Comparison of ENCODE assay signal across 8 mouse cellular contexts in genomic region chr14:20928308-20928685, GRCm38 (mm10). TPM values are rescaled to one million over a fixed set of nuclear protein-coding genes. Genes with fewer than 3 reads are reported as not detected.
A peak's percentile ranks its signal among the peaks of the same experiment; 100 is the strongest.
DNase-seq lines count a peak whose midpoint lies in the region; ATAC-seq lines count a peak whose summit lies in the region.

No protein-coding gene starts in this region.

- H3K4me2 ChIP-seq in kidney, embryonic 16.5 days (replicated peaks; ENCODE audit: low read depth, low read length), result peak overlapping the region; percentile 59
- H3K4me2 ChIP-seq in heart, embryonic 16.5 days (ENCODE audit: low read depth, low read length), result peak overlapping the region; percentile 75

- H3K36me3 ChIP-seq in kidney, embryonic 16.5 days (ENCODE audit: insufficient read depth, low read length), result no peaks in the 10 kb centered on the region
- H3K36me3 ChIP-seq in heart, embryonic 16.5 days (ENCODE audit: control insufficient read depth, insufficient read depth), result no peaks in the 10 kb centered on the region
- peaks cover 27% of the 10 kb centered on the region for H3K36me3 ChIP-seq in megakaryocyte, embryonic 14.5 days (replicated peaks; ENCODE audit: low read length)

- H3K27me3 ChIP-seq in kidney, embryonic 16.5 days (ENCODE audit: insufficient read depth, low read length), result no peaks in the 10 kb centered on the region
- no peaks in the 10 kb centered on the region for H3K27me3 ChIP-seq in heart, embryonic 16.5 days (ENCODE audit: control insufficient read depth, insufficient read depth, low read length)
- no peaks in the 10 kb centered on the region for H3K27me3 ChIP-seq in megakaryocyte, embryonic 14.5 days (replicated peaks)

- no peak for ATAC-seq in kidney, embryonic 16.5 days (ENCODE audit: low FRiP score, low TSS enrichment)
- no peak for ATAC-seq in heart, embryonic 16.5 days (replicated peaks; ENCODE audit: extremely low read depth, insufficient read depth, low FRiP score)

- no peaks in the 10 kb centered on the region for H3K9me3 ChIP-seq in kidney, embryonic 16.5 days (ENCODE audit: low read length)
- H3K9me3 ChIP-seq in heart, embryonic 16.5 days (replicated peaks; ENCODE audit: control insufficient read depth, low read length), result no peaks in the 10 kb centered on the region
- peaks cover 3% of the 10 kb centered on the region; the same call in 1 of the 2 replicates for H3K9me3 ChIP-seq in megakaryocyte, embryonic 14.5 days

- intact Hi-C loops in left cerebral cortex, postnatal 4 days (cut with DNase I), result no loop called here
- intact Hi-C loops in left cerebral cortex, postnatal 36 days (cut with DNase I), result no loop called here

- H3K4me1 ChIP-seq in kidney, embryonic 16.5 days (ENCODE audit: insufficient read depth, low read length), result peaks cover 24% of the 10 kb centered on the region
- H3K4me1 ChIP-seq in brown adipose tissue, adult 24 weeks (ENCODE audit: control insufficient read depth, insufficient read depth, insufficient read length, low read length), result no peaks in the 10 kb centered on the region; the same call in 1 of the 2 replicates
- peaks cover 23% of the 10 kb centered on the region for H3K4me1 ChIP-seq in heart, embryonic 16.5 days (ENCODE audit: control insufficient read depth, insufficient read depth, low read length)
- peaks cover 75% of the 10 kb centered on the region for H3K4me1 ChIP-seq in megakaryocyte, embryonic 14.5 days

- peak overlapping the region; percentile 83 for H3K4me3 ChIP-seq in kidney, embryonic 16.5 days (ENCODE audit: low read length)
- peak overlapping the region; percentile 75 for H3K4me3 ChIP-seq in brown adipose tissue, adult 24 weeks (ENCODE audit: insufficient read depth, low read depth, low read length)
- peak overlapping the region; percentile 90 for H3K4me3 ChIP-seq in heart, embryonic 16.5 days (ENCODE audit: low read length)
- H3K4me3 ChIP-seq in megakaryocyte, embryonic 14.5 days (replicated peaks), result peak overlapping the region; percentile 99

- H3K27ac ChIP-seq in kidney, embryonic 16.5 days (ENCODE audit: low read length), result peak overlapping the region; percentile 43
- peak overlapping the region; percentile 86 for H3K27ac ChIP-seq in brown adipose tissue, adult 24 weeks (replicated peaks; ENCODE audit: low read depth, low read length)
- H3K27ac ChIP-seq in heart, embryonic 16.5 days (ENCODE audit: low read length), result peak overlapping the region; percentile 78

- peak overlapping the region; percentile 74; the same call in 1 of the 2 replicates for H3K9ac ChIP-seq in kidney, embryonic 16.5 days (replicated peaks; ENCODE audit: low read length)
- H3K9ac ChIP-seq in heart, embryonic 16.5 days (ENCODE audit: low read length), result peak overlapping the region; percentile 78

- DNase-seq in kidney, postnatal 10 days, result no peak
- no peak for DNase-seq in left cerebral cortex, postnatal 4 days
- no peak for DNase-seq in left cerebral cortex, postnatal 36 days (ENCODE audit: low spot score in 2 of 2)
- DNase-seq in right cerebral cortex, postnatal 10 days (ENCODE audit: low spot score in 2 of 2), result no peak

- 25% methylated on average over 4 of the region's 4 CpGs for WGBS in kidney, embryonic 16.5 days
- WGBS in heart, embryonic 16.5 days, result 19% methylated on average over 4 of the region's 4 CpGs

RNA-seq across cellular contexts. Expression of gene Vcl, which starts 0.9 kb away (rescaled TPM):
- polyA plus RNA-seq in kidney, embryonic 16.5 days (2015; fragmentation: Nextera tagmentation; extraction: Ambion mirVana), result 54.9 and 57.7 TPM in 2 replicates
- 28.5 and 34.3 TPM in 2 replicates for polyA plus RNA-seq in brown adipose tissue, adult 24 weeks (2012; ENCODE audit: insufficient read depth, insufficient read length, missing spikeins)
- polyA plus RNA-seq in heart, embryonic 16.5 days (2015; fragmentation: Nextera tagmentation; extraction: Ambion mirVana), result 89.3 and 97.0 TPM in 2 replicates
- 76.3 and 106 TPM in 2 replicates for polyA plus RNA-seq in megakaryocyte, embryonic 14.5 days (2012; ENCODE audit: insufficient read depth, low replicate concordance)
- 10 to 100 TPM; 21.0 to 21.9 TPM for total RNA-seq in left cerebral cortex, postnatal 4 days (2021)
- total RNA-seq in left cerebral cortex, postnatal 36 days (2021), result 10 to 100 TPM; 20.5 to 26.3 TPM
